Mouse (Mus musculus): ENCODE measurements around the gene Foxj3. TPM values are rescaled to one million over a fixed set of nuclear protein-coding genes. Genes with fewer than 3 reads are reported as not detected.

Gene Foxj3
- total RNA-seq, 2 experiments from 2014 or later = 29.9 to 36.4 TPM

DNA sequence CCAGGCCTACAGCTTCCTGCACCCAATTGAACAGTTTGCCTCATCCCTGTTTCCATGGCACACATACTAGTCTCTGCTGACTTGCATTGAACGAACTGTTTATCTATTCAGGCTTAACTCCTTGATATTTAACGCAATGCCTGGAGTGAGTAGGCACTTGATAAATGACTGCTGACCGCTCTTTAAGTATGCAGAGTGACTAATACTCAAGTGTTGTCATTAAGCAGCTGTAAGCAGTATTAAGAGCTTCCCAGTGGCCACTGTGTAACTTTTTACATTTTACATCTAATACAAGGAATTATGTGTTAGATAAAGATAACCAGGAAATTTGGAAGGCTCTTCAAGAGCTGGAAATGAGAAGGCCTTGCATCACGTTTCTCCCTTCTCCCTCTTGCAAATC, 1.7 kb upstream of the Foxj3 start:
- intact Hi-C loops (cut with DNase I) = loop anchor here (5.0 kb wide), 2 partner anchors 92 to 303 kb away; partner anchors contain the start of genes AU022252 and P3h1
- no peak overlapping the region for H3K4me3 ChIP-seq
- no peak for DNase-seq
- TF ChIP-seq CTCF (IDR thresholded peaks at IDR 0.05) = no peak
- H3K27ac ChIP-seq = no peak overlapping the region

DNA sequence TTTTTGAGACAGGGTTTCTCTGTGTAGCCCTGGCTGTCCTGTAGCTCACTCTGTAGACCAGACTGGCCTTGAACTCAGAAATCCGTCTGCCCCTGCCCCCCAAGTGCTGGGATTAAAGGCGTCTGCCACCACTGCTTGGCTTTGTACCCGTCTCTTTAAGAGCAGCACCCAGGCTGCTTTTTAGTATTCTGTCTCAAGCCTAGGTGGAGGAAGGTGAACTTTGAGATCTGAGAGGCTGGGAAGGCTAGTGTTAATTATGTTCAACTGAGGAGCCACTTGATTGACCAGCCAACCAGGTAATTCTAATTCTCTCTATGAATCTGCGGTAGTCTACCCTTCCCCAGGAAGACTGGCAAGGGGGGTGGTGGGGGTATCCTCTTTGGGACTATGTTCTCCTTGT, 632 bp downstream of the Foxj3 start:
- no peak for TF ChIP-seq CTCF (IDR thresholded peaks at IDR 0.05)
- intact Hi-C loops (cut with DNase I) = loop anchor here (5.0 kb wide), 2 partner anchors 90 to 305 kb away; partner anchors contain the start of genes AU022252 and P3h1
- DNase-seq = no peak
- H3K4me3 ChIP-seq = no peak overlapping the region
- H3K27ac ChIP-seq = no peak overlapping the region

DNA sequence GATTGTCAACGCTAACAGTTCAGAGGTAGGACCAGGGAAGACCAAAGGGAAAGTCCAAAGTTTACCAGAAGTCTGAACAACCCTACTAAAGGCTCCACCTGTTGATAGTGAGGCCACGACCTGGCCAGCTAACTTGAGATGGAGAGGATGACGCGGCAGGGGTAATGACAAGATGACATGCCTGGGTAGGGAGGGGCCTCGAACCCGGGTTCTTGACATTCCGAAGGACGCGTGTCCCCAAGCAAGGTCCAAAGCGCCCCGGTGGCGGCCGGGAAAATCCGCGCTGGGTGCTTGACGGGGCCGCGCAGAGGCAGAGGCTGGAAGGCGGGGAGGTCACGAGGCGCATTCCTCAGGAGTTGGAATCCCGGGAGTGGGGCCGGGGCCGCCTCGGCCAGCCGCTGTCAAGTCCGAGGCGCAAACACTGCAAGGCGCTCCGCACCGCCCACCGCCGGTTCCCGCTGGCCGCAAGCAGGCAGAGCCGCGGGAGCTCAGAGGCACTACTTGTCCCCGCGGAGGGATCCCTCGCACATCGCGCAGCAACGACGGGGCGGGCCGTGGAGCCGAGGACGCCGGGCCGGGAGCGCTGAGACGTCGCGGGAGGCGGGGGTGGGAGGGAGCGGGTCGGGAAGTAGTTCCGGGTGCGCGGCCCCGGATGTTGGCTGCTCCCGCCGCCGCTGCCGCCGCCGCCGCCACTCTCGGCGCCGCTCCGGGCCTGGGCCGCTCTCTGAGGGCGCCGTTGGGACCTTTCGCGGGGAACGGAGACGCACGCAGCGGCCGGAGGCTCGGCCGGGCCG, 2.4 kb downstream of the Foxj3 start, which contains the start of gene Frg2f1:
Gene Frg2f1 (minus strand): TSS at position 499 of the 794 bp plus-strand sequence.
- H3K4me3 ChIP-seq = peak within 1 kb of the TSS; percentile 98
- no peak for TF ChIP-seq CTCF (IDR thresholded peaks at IDR 0.05)
- intact Hi-C loops (cut with DNase I) = loop anchor here (5.0 kb wide), 2 partner anchors 88 to 307 kb away; partner anchors contain the start of genes AU022252 and P3h1
- DNase-seq = peak; percentile 98
- peak within 1 kb of the TSS; percentile 93 for H3K27ac ChIP-seq

GRCm38 (mm10) chr4:119539836-119540532, 3.2 kb downstream of the Foxj3 start:
- Histone ChIP-seq H3K27ac (peak overlapping the region; percentile 93), H3K4me3 (peak overlapping the region; percentile 98)
- intact Hi-C loops (cut with DNase I) = loop anchor here (5.0 kb wide), 2 partner anchors 87 to 308 kb away; partner anchors contain the start of genes AU022252 and P3h1
- peak; percentile 78 for DNase-seq
- TF ChIP-seq CTCF (IDR thresholded peaks at IDR 0.05) = no peak

DNA sequence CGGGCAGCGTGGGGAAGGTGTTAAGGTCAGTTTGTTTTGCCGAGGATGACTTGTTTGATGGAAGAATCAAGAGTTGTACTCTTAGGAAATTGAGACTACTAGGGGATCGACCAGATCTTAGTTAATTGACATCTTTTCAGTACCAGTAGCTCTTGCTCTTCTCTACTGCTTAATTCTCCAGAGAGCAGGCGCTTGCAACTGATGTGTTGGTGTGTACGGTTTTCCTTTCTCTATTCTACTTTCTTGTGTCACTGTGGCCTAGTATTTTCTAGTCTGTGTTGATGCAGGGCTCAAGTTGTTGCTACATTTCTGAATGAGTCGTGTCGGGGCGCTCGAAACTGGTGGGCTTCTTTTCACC, 3.7 kb downstream of the Foxj3 start:
- Histone ChIP-seq H3K27ac (peak overlapping the region; percentile 93), H3K4me3 (peak overlapping the region; percentile 98)
- no peak for DNase-seq
- no peak for TF ChIP-seq CTCF (IDR thresholded peaks at IDR 0.05)
- intact Hi-C loops (cut with DNase I) = no loop called here

- TF ChIP-seq CTCF (IDR thresholded peaks at IDR 0.05) = no peak
Observed at GRCm38 (mm10) chr4:119550864-119551263, 14.1 kb downstream of the Foxj3 start.

GRCm38 (mm10) chr4:119555466-119555865, 18.7 kb downstream of the Foxj3 start:
- DNase-seq = no peak
- intact Hi-C loops (cut with DNase I) = no loop called here
- no peak overlapping the region for H3K4me3 ChIP-seq
- peak overlapping the region; percentile 8; the same call in 1 of the 2 replicates for H3K27ac ChIP-seq
- TF ChIP-seq CTCF (IDR thresholded peaks at IDR 0.05) = no peak

More at GRCm38 (mm10) chr4:119550864-119551263, 14.1 kb downstream of the Foxj3 start:
- DNase-seq = no peak
- Histone ChIP-seq H3K27ac (peak overlapping the region; percentile 32), H3K4me3 (no peak overlapping the region)
- intact Hi-C loops (cut with DNase I) = no loop called here

GRCm38 (mm10) chr4:119563136-119563535, 26.3 kb downstream of the Foxj3 start:
- intact Hi-C loops (cut with DNase I) = no loop called here
- peak; percentile 39 for DNase-seq
- Histone ChIP-seq H3K4me3 (no peak overlapping the region), H3K27ac (no peak overlapping the region)
- TF ChIP-seq CTCF (IDR thresholded peaks at IDR 0.05) = no peak

GRCm38 (mm10) chr4:119566322-119566835, 29.6 kb downstream of the Foxj3 start:
- no peak for DNase-seq
- intact Hi-C loops (cut with DNase I) = no loop called here
- Histone ChIP-seq H3K27ac (no peak overlapping the region), H3K4me3 (no peak overlapping the region)
- TF ChIP-seq CTCF (IDR thresholded peaks at IDR 0.05) = no peak

DNA sequence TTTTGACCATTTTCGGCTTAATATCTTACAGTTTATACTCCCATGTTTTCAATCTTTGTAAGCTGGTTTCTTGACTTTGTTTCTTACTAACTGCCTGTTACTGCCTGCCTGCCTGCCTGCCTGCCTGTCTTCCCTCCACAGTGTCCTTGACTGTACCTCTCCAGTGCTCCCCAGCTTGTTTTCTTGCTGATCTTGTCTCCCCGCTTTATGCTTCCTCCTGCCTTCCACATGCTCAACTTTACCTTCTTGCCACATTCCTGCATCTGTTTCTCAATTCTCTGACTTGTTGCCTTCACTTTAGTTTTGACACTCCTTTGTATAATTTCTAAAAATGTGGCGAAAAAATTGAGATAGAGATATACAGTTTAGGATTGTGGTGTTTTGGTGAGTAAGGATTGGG, 35.9 kb downstream of the Foxj3 start:
- Histone ChIP-seq H3K4me3 (no peak overlapping the region), H3K27ac (no peak overlapping the region)
- intact Hi-C loops (cut with DNase I) = no loop called here
- no peak for TF ChIP-seq CTCF (IDR thresholded peaks at IDR 0.05)
- DNase-seq = no peak

DNA sequence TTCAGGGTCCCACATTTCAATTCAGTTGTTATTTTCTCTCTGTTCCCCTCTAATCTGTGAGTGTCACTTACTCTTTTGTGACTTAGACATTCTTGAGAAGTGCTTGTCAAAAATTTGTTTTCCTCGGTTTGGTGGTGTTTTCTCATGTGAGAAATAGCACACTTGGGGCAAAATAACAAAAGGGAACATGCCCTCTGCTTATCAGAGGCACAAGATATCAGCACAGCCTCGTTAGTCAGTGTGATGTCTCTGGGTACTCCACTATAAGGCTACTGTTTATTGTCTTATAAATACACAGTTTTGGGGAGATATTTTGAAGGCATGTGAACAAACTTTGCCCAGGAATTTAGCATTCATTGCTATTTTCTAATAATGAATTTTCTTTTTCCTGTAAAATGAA, 37.7 kb downstream of the Foxj3 start:
- no peak overlapping the region for H3K4me3 ChIP-seq
- no peak for TF ChIP-seq CTCF (IDR thresholded peaks at IDR 0.05)
- DNase-seq = no peak
- peak overlapping the region; percentile 1; the same call in 1 of the 2 replicates for H3K27ac ChIP-seq
- intact Hi-C loops (cut with DNase I) = no loop called here

GRCm38 (mm10) chr4:119575459-119575858, 38.7 kb downstream of the Foxj3 start:
- DNase-seq = no peak
- TF ChIP-seq CTCF (IDR thresholded peaks at IDR 0.05) = no peak
- H3K27ac ChIP-seq = peak overlapping the region; percentile 44; the same call in 1 of the 2 replicates
- intact Hi-C loops (cut with DNase I) = no loop called here
- H3K4me3 ChIP-seq = no peak overlapping the region

- Histone ChIP-seq H3K27ac (no peak overlapping the region), H3K4me3 (no peak overlapping the region)
- peak; percentile 21; the same call in 1 of the 2 replicates for TF ChIP-seq CTCF (IDR thresholded peaks at IDR 0.05)
- DNase-seq = no peak
- intact Hi-C loops (cut with DNase I) = no loop called here
Observed at GRCm38 (mm10) chr4:119588037-119588436, 51.2 kb downstream of the Foxj3 start.

Measured in gastrocnemius, adult 2 months (tissue).